Mouse (Mus musculus) neural tube, embryonic 14.5 days (tissue): ENCODE measurements around the gene 2610002M06Rik. TPM values are rescaled to one million over a fixed set of nuclear protein-coding genes. Genes with fewer than 3 reads are reported as not detected.

ENCODE experiments used
- ATAC-seq: fragments of 200-750 bp; cut with Nextera tagmentation; 2 replicates; pipeline ENCODE4 v1.8.0; 2017; ENCODE audit warnings: low read depth, mild to moderate bottlenecking, moderate TSS enrichment, moderate library complexity
- H3K27ac ChIP-seq: fragments of 300-500 bp; sonication (generic); 2 replicates; pipeline ENCODE4 v1.5.1; 2014; ENCODE audit warnings: low read depth, mild to moderate bottlenecking, control low read depth, low read length, moderate library complexity, mixed read lengths
- H3K27me3 ChIP-seq: fragments of 300-500 bp; sonication (generic); 2 replicates; pipeline ENCODE4 v1.6.1; 2014; ENCODE audit warnings: low read length; ENCODE audit not compliant: control insufficient read depth, insufficient read depth
- H3K36me3 ChIP-seq: fragments of 300-500 bp; sonication (generic); 2 replicates; pipeline ENCODE4 v1.6.1; 2014; ENCODE audit warnings: low read length, mixed read lengths; ENCODE audit not compliant: control insufficient read depth, insufficient read depth
- H3K4me1 ChIP-seq: fragments of 300-500 bp; sonication (generic); 2 replicates; pipeline ENCODE4 v1.6.1; 2014; ENCODE audit warnings: low read length; ENCODE audit not compliant: control insufficient read depth, insufficient read depth
- H3K4me2 ChIP-seq: fragments of 300-500 bp; sonication (generic); 2 replicates; pipeline ENCODE4 v1.6.1; 2014; ENCODE audit warnings: mild to moderate bottlenecking, low read depth, low read length, control low read depth
- H3K4me3 ChIP-seq: fragments of 300-500 bp; sonication (generic); 2 replicates; pipeline ENCODE4 v1.5.1; 2014; ENCODE audit warnings: low read depth, low read length, control low read depth, mixed read lengths
- H3K9ac ChIP-seq: fragments of 300-500 bp; sonication (generic); replicated peaks from 2 replicates; pipeline ENCODE4 v1.6.1; 2014; ENCODE audit warnings: low read depth, mild to moderate bottlenecking, control low read depth, low read length, mixed read lengths
- H3K9me3 ChIP-seq: fragments of 300-500 bp; sonication (generic); 2 replicates; pipeline ENCODE4 v1.6.1; 2016; ENCODE audit warnings: low read length; ENCODE audit not compliant: control insufficient read depth
- WGBS: fragments of 180-500 bp; shearing (Covaris S2); extraction: QIAGEN DNeasy Blood & Tissue Kit; methylation state at CpG from one replicate; pipeline ENCODE4 v1.1.7; 2014; 5-methylcytosine and 5-hydroxymethylcytosine counted together
- polyA plus RNA-seq: library from polyadenylated mRNA; unstranded; fragments of >200 nt; fragmentation: Nextera tagmentation; extraction: Ambion mirVana; gene quantifications from 2 replicates; pipeline ENCODE4 v1.2.1, GENCODE M21; 2014

The 2610002M06Rik gene
- 23.8 and 24.6 TPM in 2 replicates for polyA plus RNA-seq

GRCm38 (mm10) chrX:107816218-107816554 lies at the start of gene 2610002M06Rik:
2610002M06Rik (minus strand) TSS chrX:107816334.
- H3K4me2 ChIP-seq, result peak within 1 kb of the TSS; percentile 53
- peak within 1 kb of the TSS; percentile 68 for H3K9ac ChIP-seq
- no peaks in the 10 kb centered on the region for H3K9me3 ChIP-seq
- no peaks in the 10 kb centered on the region for H3K36me3 ChIP-seq
- peak within 1 kb of the TSS; percentile 53 for H3K4me3 ChIP-seq
- WGBS, result 15% methylated on average over 27 of the region's 28 CpGs
- H3K27ac ChIP-seq, result peak within 1 kb of the TSS; percentile 34
- no peaks in the 10 kb centered on the region for H3K27me3 ChIP-seq
- H3K4me1 ChIP-seq, result no peaks in the 10 kb centered on the region
- ATAC-seq, result peak; percentile 100

- WGBS, result 44% methylated on average over 4 of the region's 4 CpGs
- H3K9me3 ChIP-seq, result no peaks in the 10 kb centered on the region
These were observed 42.0 kb upstream of the 2610002M06Rik start for GRCm38 (mm10) chrX:107858165-107858564.

GRCm38 (mm10) chrX:107816726-107817125 lies 592 bp upstream of the 2610002M06Rik start:
- Histone ChIP-seq H3K36me3 (no peaks in the 10 kb centered on the region), H3K4me3 (no peak overlapping the region), H3K4me2 (peak overlapping the region; percentile 53), H3K27ac (no peak overlapping the region), H3K9ac (no peak overlapping the region), H3K9me3 (no peaks in the 10 kb centered on the region), H3K27me3 (no peaks in the 10 kb centered on the region), H3K4me1 (no peaks in the 10 kb centered on the region)
- 84% methylated on average over 6 of the region's 6 CpGs for WGBS
- ATAC-seq, result no peak; the same call in 1 of the 2 replicates

More at GRCm38 (mm10) chrX:107858165-107858564, 42.0 kb upstream of the 2610002M06Rik start:
- no peaks in the 10 kb centered on the region for H3K36me3 ChIP-seq
- no peak for ATAC-seq
- no peaks in the 10 kb centered on the region for H3K4me1 ChIP-seq
- H3K27me3 ChIP-seq, result no peaks in the 10 kb centered on the region
- H3K9ac ChIP-seq, result no peak overlapping the region
- H3K4me3 ChIP-seq, result no peak overlapping the region
- no peak overlapping the region for H3K4me2 ChIP-seq
- no peak overlapping the region for H3K27ac ChIP-seq

- 19% methylated on average over 28 of the region's 32 CpGs for WGBS
- Histone ChIP-seq H3K9ac (peak overlapping the region; percentile 68), H3K36me3 (no peaks in the 10 kb centered on the region), H3K4me3 (peak overlapping the region; percentile 53), H3K27me3 (no peaks in the 10 kb centered on the region), H3K9me3 (no peaks in the 10 kb centered on the region), H3K4me2 (peak overlapping the region; percentile 53), H3K27ac (peak overlapping the region; percentile 34), H3K4me1 (no peaks in the 10 kb centered on the region)
- ATAC-seq, result peak; percentile 82
These were observed 474 bp downstream of the 2610002M06Rik start for GRCm38 (mm10) chrX:107815502-107816217.

- no peak for ATAC-seq
- no peaks in the 10 kb centered on the region for H3K9me3 ChIP-seq
- no peaks in the 10 kb centered on the region for H3K27me3 ChIP-seq
- no peak overlapping the region for H3K4me2 ChIP-seq
- no peak overlapping the region for H3K4me3 ChIP-seq
- no peaks in the 10 kb centered on the region for H3K4me1 ChIP-seq
- no peaks in the 10 kb centered on the region for H3K36me3 ChIP-seq
- no peak overlapping the region for H3K27ac ChIP-seq
- no peak overlapping the region for H3K9ac ChIP-seq
These were observed 4.0 kb downstream of the 2610002M06Rik start for GRCm38 (mm10) chrX:107812120-107812519.

- WGBS, result 99% methylated on average over 2 of the region's 2 CpGs
- H3K36me3 ChIP-seq, result no peaks in the 10 kb centered on the region
- no peaks in the 10 kb centered on the region for H3K27me3 ChIP-seq
- no peaks in the 10 kb centered on the region for H3K9me3 ChIP-seq
- H3K27ac ChIP-seq, result no peak overlapping the region
- no peak overlapping the region for H3K9ac ChIP-seq
- H3K4me3 ChIP-seq, result no peak overlapping the region
- H3K4me1 ChIP-seq, result no peaks in the 10 kb centered on the region
- ATAC-seq, result no peak
- no peak overlapping the region for H3K4me2 ChIP-seq
These were observed 19.2 kb downstream of the 2610002M06Rik start for GRCm38 (mm10) chrX:107796919-107797318.

GRCm38 (mm10) chrX:107795785-107796184 lies 20.3 kb downstream of the 2610002M06Rik start:
- no peak for ATAC-seq
- Histone ChIP-seq H3K36me3 (no peaks in the 10 kb centered on the region), H3K9me3 (no peaks in the 10 kb centered on the region), H3K4me1 (no peaks in the 10 kb centered on the region), H3K4me3 (no peak overlapping the region), H3K9ac (no peak overlapping the region), H3K27me3 (no peaks in the 10 kb centered on the region), H3K27ac (no peak overlapping the region), H3K4me2 (no peak overlapping the region)
- 46% methylated on average over 1 of the region's 1 CpGs for WGBS

GRCm38 (mm10) chrX:107792290-107792689 lies 23.8 kb downstream of the 2610002M06Rik start, which contains the start of gene Tent5d:
Tent5d (plus strand) TSS chrX:107792590.
- WGBS, result 96% methylated on average over 1 of the region's 1 CpGs
- no peak within 1 kb of the TSS for H3K27ac ChIP-seq

GRCm38 (mm10) chrX:107790750-107791493 lies 25.2 kb downstream of the 2610002M06Rik start:
- Histone ChIP-seq H3K9ac (no peak overlapping the region), H3K4me2 (no peak overlapping the region), H3K4me3 (no peak overlapping the region), H3K27ac (no peak overlapping the region), H3K9me3 (no peaks in the 10 kb centered on the region), H3K4me1 (no peaks in the 10 kb centered on the region), H3K27me3 (no peaks in the 10 kb centered on the region), H3K36me3 (no peaks in the 10 kb centered on the region)
- 30% methylated on average over 8 of the region's 8 CpGs for WGBS
- no peak for ATAC-seq

More at GRCm38 (mm10) chrX:107792290-107792689, 23.8 kb downstream of the 2610002M06Rik start, which contains the start of gene Tent5d:
- no peak for ATAC-seq
- no peaks in the 10 kb centered on the region for H3K9me3 ChIP-seq
- H3K4me1 ChIP-seq, result no peaks in the 10 kb centered on the region
- H3K36me3 ChIP-seq, result no peaks in the 10 kb centered on the region
- no peak within 1 kb of the TSS for H3K4me3 ChIP-seq
- H3K27me3 ChIP-seq, result no peaks in the 10 kb centered on the region
- H3K4me2 ChIP-seq, result no peak within 1 kb of the TSS
- H3K9ac ChIP-seq, result no peak within 1 kb of the TSS
